Mouse (Mus musculus): ENCODE data around the gene Wnt4. TPM values are rescaled to one million over a fixed set of nuclear protein-coding genes. Genes with fewer than 3 reads are reported as not detected.

The Wnt4 gene
- polyA plus RNA-seq, 1 experiment from 2014 or later = 3.9 TPM

- ATAC-seq (ENCODE audit: insufficient number of reproducible peaks, insufficient read depth, low FRiP score, low TSS enrichment) = no peak
- no peaks in the 10 kb centered on the region for H3K9me3 ChIP-seq
- WGBS = 80% methylated on average over 3 of the region's 3 CpGs
- H3K27ac ChIP-seq = no peak overlapping the region
- no peak overlapping the region for H3K4me3 ChIP-seq
- no peak overlapping the region for H3K9ac ChIP-seq
- H3K4me1 ChIP-seq = peaks cover 25% of the 10 kb centered on the region
- H3K27me3 ChIP-seq = peaks cover 84% of the 10 kb centered on the region
- H3K4me2 ChIP-seq (replicated peaks) = no peak overlapping the region
- H3K36me3 ChIP-seq = no peaks in the 10 kb centered on the region
These were observed 4.0 kb downstream of the Wnt4 start for GRCm38 (mm10) chr4:137281273-137281672.

GRCm38 (mm10) chr4:137282122-137282521, 4.8 kb downstream of the Wnt4 start:
- ATAC-seq (ENCODE audit: insufficient number of reproducible peaks, insufficient read depth, low FRiP score, low TSS enrichment) = no peak; the same call in 1 of the 2 replicates
- Histone ChIP-seq H3K4me2 (replicated peaks) (no peak overlapping the region), H3K36me3 (no peaks in the 10 kb centered on the region), H3K4me1 (peaks cover 25% of the 10 kb centered on the region), H3K9ac (no peak overlapping the region), H3K27me3 (peaks cover 78% of the 10 kb centered on the region), H3K4me3 (no peak overlapping the region), H3K9me3 (no peaks in the 10 kb centered on the region), H3K27ac (no peak overlapping the region)
- WGBS = 73% methylated on average over 5 of the region's 5 CpGs

GRCm38 (mm10) chr4:137282584-137283406, 5.5 kb downstream of the Wnt4 start:
- H3K9ac ChIP-seq = no peak overlapping the region
- no peaks in the 10 kb centered on the region for H3K9me3 ChIP-seq
- no peak overlapping the region for H3K27ac ChIP-seq
- H3K36me3 ChIP-seq = no peaks in the 10 kb centered on the region
- H3K4me2 ChIP-seq (replicated peaks) = peak overlapping the region; percentile 13; the same call in 1 of the 2 replicates
- ATAC-seq (ENCODE audit: insufficient number of reproducible peaks, insufficient read depth, low FRiP score, low TSS enrichment) = no peak
- 9% methylated on average over 17 of the region's 17 CpGs for WGBS
- H3K4me1 ChIP-seq = peaks cover 22% of the 10 kb centered on the region
- H3K4me3 ChIP-seq = no peak overlapping the region
- H3K27me3 ChIP-seq = peaks cover 72% of the 10 kb centered on the region

GRCm38 (mm10) chr4:137283407-137283732, 6.1 kb downstream of the Wnt4 start:
- no peak for ATAC-seq (ENCODE audit: insufficient number of reproducible peaks, insufficient read depth, low FRiP score, low TSS enrichment)
- Histone ChIP-seq H3K4me3 (no peak overlapping the region), H3K9ac (no peak overlapping the region), H3K27me3 (peaks cover 66% of the 10 kb centered on the region), H3K9me3 (no peaks in the 10 kb centered on the region), H3K27ac (no peak overlapping the region), H3K4me2 (replicated peaks) (0 out of 2 replicates have a peak overlapping the region, but pooled peaks have one; percentile 13), H3K4me1 (peaks cover 16% of the 10 kb centered on the region), H3K36me3 (no peaks in the 10 kb centered on the region)
- 7% methylated on average over 4 of the region's 4 CpGs for WGBS

- Histone ChIP-seq H3K9ac (no peak overlapping the region), H3K9me3 (no peaks in the 10 kb centered on the region)
These were observed 8.8 kb downstream of the Wnt4 start for GRCm38 (mm10) chr4:137285876-137286661.

GRCm38 (mm10) chr4:137286662-137286953, 9.3 kb downstream of the Wnt4 start:
- no peak overlapping the region for H3K4me2 ChIP-seq (replicated peaks)
- peaks cover 35% of the 10 kb centered on the region for H3K27me3 ChIP-seq
- ATAC-seq (ENCODE audit: insufficient number of reproducible peaks, insufficient read depth, low FRiP score, low TSS enrichment) = no peak
- WGBS = 50% methylated on average over 8 of the region's 8 CpGs
- H3K9ac ChIP-seq = no peak overlapping the region
- H3K4me1 ChIP-seq = peaks cover 10% of the 10 kb centered on the region
- no peaks in the 10 kb centered on the region for H3K36me3 ChIP-seq
- H3K27ac ChIP-seq = no peak overlapping the region
- no peaks in the 10 kb centered on the region for H3K9me3 ChIP-seq
- no peak overlapping the region for H3K4me3 ChIP-seq

More at GRCm38 (mm10) chr4:137285876-137286661, 8.8 kb downstream of the Wnt4 start:
- H3K4me1 ChIP-seq = peaks cover 10% of the 10 kb centered on the region
- 64% methylated on average over 15 of the region's 15 CpGs for WGBS
- no peak overlapping the region for H3K27ac ChIP-seq
- peaks cover 40% of the 10 kb centered on the region for H3K27me3 ChIP-seq
- H3K4me3 ChIP-seq = no peak overlapping the region
- no peak for ATAC-seq (ENCODE audit: insufficient number of reproducible peaks, insufficient read depth, low FRiP score, low TSS enrichment)
- H3K36me3 ChIP-seq = no peaks in the 10 kb centered on the region
- no peak overlapping the region for H3K4me2 ChIP-seq (replicated peaks)

GRCm38 (mm10) chr4:137287206-137287605, 9.9 kb downstream of the Wnt4 start:
- no peaks in the 10 kb centered on the region for H3K9me3 ChIP-seq
- no peak overlapping the region for H3K4me3 ChIP-seq
- H3K4me1 ChIP-seq = peaks cover 10% of the 10 kb centered on the region
- H3K27ac ChIP-seq = no peak overlapping the region
- H3K36me3 ChIP-seq = no peaks in the 10 kb centered on the region
- no peak overlapping the region for H3K9ac ChIP-seq
- H3K4me2 ChIP-seq (replicated peaks) = no peak overlapping the region
- ATAC-seq (ENCODE audit: insufficient number of reproducible peaks, insufficient read depth, low FRiP score, low TSS enrichment) = no peak
- 79% methylated on average over 13 of the region's 13 CpGs for WGBS
- peaks cover 29% of the 10 kb centered on the region for H3K27me3 ChIP-seq

GRCm38 (mm10) chr4:137287818-137288217, 10.5 kb downstream of the Wnt4 start:
- Histone ChIP-seq H3K4me3 (no peak overlapping the region), H3K27ac (no peak overlapping the region), H3K9me3 (no peaks in the 10 kb centered on the region), H3K36me3 (no peaks in the 10 kb centered on the region), H3K4me2 (replicated peaks) (no peak overlapping the region), H3K4me1 (peaks cover 6% of the 10 kb centered on the region), H3K9ac (no peak overlapping the region), H3K27me3 (peaks cover 23% of the 10 kb centered on the region)
- ATAC-seq (ENCODE audit: insufficient number of reproducible peaks, insufficient read depth, low FRiP score, low TSS enrichment) = no peak
- 6% methylated on average over 4 of the region's 4 CpGs for WGBS

- WGBS = 87% methylated on average over 6 of the region's 6 CpGs
- no peak overlapping the region for H3K4me3 ChIP-seq
- no peak for ATAC-seq (ENCODE audit: insufficient number of reproducible peaks, insufficient read depth, low FRiP score, low TSS enrichment)
- no peaks in the 10 kb centered on the region for H3K4me1 ChIP-seq
- H3K27ac ChIP-seq = no peak overlapping the region
- H3K27me3 ChIP-seq = peaks cover 4% of the 10 kb centered on the region; the same call in 1 of the 2 replicates
- H3K9me3 ChIP-seq = no peaks in the 10 kb centered on the region
- H3K9ac ChIP-seq = no peak overlapping the region
- H3K36me3 ChIP-seq = no peaks in the 10 kb centered on the region
- H3K4me2 ChIP-seq (replicated peaks) = no peak overlapping the region
These were observed 12.4 kb downstream of the Wnt4 start for GRCm38 (mm10) chr4:137289701-137290100.

- H3K4me3 ChIP-seq = no peak overlapping the region
- WGBS = 82% methylated on average over 3 of the region's 3 CpGs
- H3K4me2 ChIP-seq (replicated peaks) = no peak overlapping the region
- ATAC-seq (ENCODE audit: insufficient number of reproducible peaks, insufficient read depth, low FRiP score, low TSS enrichment) = no peak
- H3K9ac ChIP-seq = no peak overlapping the region
- no peaks in the 10 kb centered on the region for H3K4me1 ChIP-seq
- H3K9me3 ChIP-seq = no peaks in the 10 kb centered on the region
- H3K36me3 ChIP-seq = no peaks in the 10 kb centered on the region
- peaks cover 3% of the 10 kb centered on the region; the same call in 1 of the 2 replicates for H3K27me3 ChIP-seq
- H3K27ac ChIP-seq = no peak overlapping the region; the same call in 1 of the 2 replicates
These were observed 13.0 kb downstream of the Wnt4 start for GRCm38 (mm10) chr4:137290250-137290649.

- ATAC-seq (ENCODE audit: insufficient number of reproducible peaks, insufficient read depth, low FRiP score, low TSS enrichment) = no peak
- no peak overlapping the region for H3K4me2 ChIP-seq (replicated peaks)
- H3K9ac ChIP-seq = no peak overlapping the region
- H3K9me3 ChIP-seq = no peaks in the 10 kb centered on the region
- H3K4me1 ChIP-seq = no peaks in the 10 kb centered on the region
- H3K27ac ChIP-seq = no peak overlapping the region
- 84% methylated on average over 7 of the region's 7 CpGs for WGBS
- H3K4me3 ChIP-seq = no peak overlapping the region
- no peaks in the 10 kb centered on the region for H3K27me3 ChIP-seq
- H3K36me3 ChIP-seq = no peaks in the 10 kb centered on the region
These were observed 15.3 kb downstream of the Wnt4 start for GRCm38 (mm10) chr4:137292625-137293024.

GRCm38 (mm10) chr4:137294032-137294431, 16.7 kb downstream of the Wnt4 start:
- WGBS = 69% methylated on average over 7 of the region's 7 CpGs
- H3K9ac ChIP-seq = no peak overlapping the region
- H3K4me3 ChIP-seq = no peak overlapping the region

More at GRCm38 (mm10) chr4:137294032-137294431, 16.7 kb downstream of the Wnt4 start:
- H3K27me3 ChIP-seq = no peaks in the 10 kb centered on the region
- H3K36me3 ChIP-seq = no peaks in the 10 kb centered on the region; the same call in 1 of the 2 replicates
- no peak overlapping the region for H3K4me2 ChIP-seq (replicated peaks)
- H3K9me3 ChIP-seq = no peaks in the 10 kb centered on the region
- ATAC-seq (ENCODE audit: insufficient number of reproducible peaks, insufficient read depth, low FRiP score, low TSS enrichment) = no peak
- peak overlapping the region; percentile 37; the same call in 1 of the 2 replicates for H3K27ac ChIP-seq
- no peaks in the 10 kb centered on the region for H3K4me1 ChIP-seq
